ENCODE assay signal across 17 mouse cellular contexts in the genomic region with DNA sequence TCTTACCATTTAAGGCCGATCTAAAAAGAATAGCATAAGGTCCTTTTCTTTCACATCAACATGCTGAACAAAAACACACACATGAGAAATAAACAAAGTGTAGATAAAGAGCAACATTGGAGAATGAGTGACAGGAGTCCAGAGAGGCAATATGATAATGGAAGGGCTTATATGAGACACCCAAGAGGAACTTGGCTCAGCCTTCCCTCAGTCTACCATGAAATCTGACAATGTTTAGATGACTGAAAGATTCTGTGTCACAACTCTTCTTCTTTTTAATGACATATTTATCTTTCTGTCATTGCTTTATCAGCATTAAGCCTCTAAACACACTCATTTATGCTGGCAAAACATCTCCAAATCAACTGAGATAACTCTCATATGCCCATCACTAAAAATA.
A peak's percentile ranks its signal among the peaks of the same experiment; 100 is the strongest.
DNase-seq lines count a peak whose midpoint lies in the region; ATAC-seq lines count a peak whose summit lies in the region.
"Had no signal": no experiment of that assay in that cellular context is flagged by ENCODE, and none has a peak within 500 bp of the region (broad histone marks: within the 10 kb centered on the region; RNA-seq: fewer than 3 reads in every experiment).

No protein-coding gene starts in this region.

- peak; percentile 62 for DNase-seq in forebrain, embryonic 14.5 days (ENCODE audit: low spot score)
- DNase-seq in forebrain, embryonic 10.5 days (ENCODE audit: extremely low spot score, low spot score), result no peak
- DNase-seq in forebrain, embryonic 11.5 days (ENCODE audit: low spot score), result no peak
- peak; percentile 77 for DNase-seq in midbrain, embryonic 11.5 days (ENCODE audit: low spot score, missing footprints)
- no peak for DNase-seq in midbrain, embryonic 10.5 days (ENCODE audit: low spot score)
- no peak for DNase-seq in heart, postnatal 10 days
- DNase-seq: adrenal gland, adult 2 months; adrenal gland, postnatal 10 days; adrenal gland, postnatal 25 days; cerebellum, adult 11-12 months; cerebellum, adult 2 months; cerebellum, adult 9-10 months; cerebellum, postnatal 10 days; cerebellum, postnatal 25 days had no signal

- peak; percentile 50; the same call in 1 of the 2 replicates for ATAC-seq in forebrain, embryonic 14.5 days
- ATAC-seq in forebrain, embryonic 16.5 days, result peak; percentile 61; the same call in 1 of the 2 replicates
- ATAC-seq in forebrain, embryonic 11.5 days (replicated peaks; ENCODE audit: low FRiP score), result no peak
- ATAC-seq in midbrain, embryonic 11.5 days (ENCODE audit: low FRiP score), result no peak

- H3K4me2 ChIP-seq in forebrain, embryonic 14.5 days (ENCODE audit: low read length), result no peak overlapping the region
- H3K4me2 ChIP-seq in forebrain, embryonic 16.5 days (ENCODE audit: low read length), result no peak overlapping the region
- no peak overlapping the region for H3K4me2 ChIP-seq in forebrain, embryonic 11.5 days (ENCODE audit: low read depth, low read length, severe bottlenecking)
- H3K4me2 ChIP-seq in midbrain, embryonic 11.5 days, result no peak overlapping the region
- H3K4me2 ChIP-seq: embryonic facial prominence, embryonic 12.5 days had no signal

- H3K9ac ChIP-seq in forebrain, embryonic 14.5 days (ENCODE audit: low read length), result no peak overlapping the region
- H3K9ac ChIP-seq in forebrain, embryonic 16.5 days (replicated peaks; ENCODE audit: low read depth, low read length), result no peak overlapping the region
- H3K9ac ChIP-seq in forebrain, embryonic 11.5 days (ENCODE audit: low read length), result no peak overlapping the region
- no peak overlapping the region for H3K9ac ChIP-seq in midbrain, embryonic 11.5 days (ENCODE audit: low read length)
- H3K9ac ChIP-seq: embryonic facial prominence, embryonic 12.5 days had no signal

- H3K27me3 ChIP-seq in forebrain, embryonic 14.5 days (replicated peaks; ENCODE audit: control insufficient read depth, insufficient read depth, low read length), result no peaks in the 10 kb centered on the region
- no peaks in the 10 kb centered on the region for H3K27me3 ChIP-seq in forebrain, embryonic 10.5 days (ENCODE audit: poor library complexity, severe bottlenecking)
- H3K27me3 ChIP-seq in forebrain, embryonic 16.5 days (replicated peaks; ENCODE audit: control insufficient read depth, insufficient read depth, low read length), result no peaks in the 10 kb centered on the region
- H3K27me3 ChIP-seq in forebrain, embryonic 11.5 days (ENCODE audit: control insufficient read depth, insufficient read depth, low read length), result no peaks in the 10 kb centered on the region
- no peaks in the 10 kb centered on the region for H3K27me3 ChIP-seq in midbrain, embryonic 11.5 days (ENCODE audit: control insufficient read depth, insufficient read depth, low read length)
- H3K27me3 ChIP-seq in midbrain, embryonic 10.5 days (ENCODE audit: low read depth, poor library complexity, severe bottlenecking), result no peaks in the 10 kb centered on the region
- H3K27me3 ChIP-seq: embryonic facial prominence, embryonic 12.5 days had no signal

- H3K27ac ChIP-seq in forebrain, embryonic 14.5 days (ENCODE audit: low read depth, low read length), result no peak overlapping the region
- no peak overlapping the region for H3K27ac ChIP-seq in forebrain, embryonic 10.5 days
- H3K27ac ChIP-seq in forebrain, embryonic 16.5 days (ENCODE audit: low read length), result no peak overlapping the region
- H3K27ac ChIP-seq in forebrain, embryonic 11.5 days (ENCODE audit: low read depth, low read length), result no peak overlapping the region
- H3K27ac ChIP-seq in midbrain, embryonic 11.5 days (ENCODE audit: low read depth, low read length), result no peak overlapping the region
- no peak overlapping the region for H3K27ac ChIP-seq in midbrain, embryonic 10.5 days (replicated peaks)
- H3K27ac ChIP-seq: embryonic facial prominence, embryonic 10.5 days; embryonic facial prominence, embryonic 12.5 days had no signal

- no peaks in the 10 kb centered on the region for H3K9me3 ChIP-seq in forebrain, embryonic 14.5 days (replicated peaks; ENCODE audit: control insufficient read depth, low read length)
- no peaks in the 10 kb centered on the region for H3K9me3 ChIP-seq in forebrain, embryonic 10.5 days
- no peaks in the 10 kb centered on the region for H3K9me3 ChIP-seq in forebrain, embryonic 16.5 days (ENCODE audit: control insufficient read depth, low read length)
- H3K9me3 ChIP-seq in forebrain, embryonic 11.5 days (ENCODE audit: control insufficient read depth, low read length), result no peaks in the 10 kb centered on the region
- no peaks in the 10 kb centered on the region for H3K9me3 ChIP-seq in midbrain, embryonic 11.5 days (ENCODE audit: control insufficient read depth, low read length)
- H3K9me3 ChIP-seq in midbrain, embryonic 10.5 days (replicated peaks), result no peaks in the 10 kb centered on the region
- H3K9me3 ChIP-seq: embryonic facial prominence, embryonic 10.5 days; embryonic facial prominence, embryonic 12.5 days had no signal

- H3K4me1 ChIP-seq in forebrain, embryonic 14.5 days (ENCODE audit: control insufficient read depth, insufficient read depth, low read length), result no peaks in the 10 kb centered on the region
- H3K4me1 ChIP-seq in forebrain, embryonic 10.5 days, result no peaks in the 10 kb centered on the region
- no peaks in the 10 kb centered on the region for H3K4me1 ChIP-seq in forebrain, embryonic 16.5 days (replicated peaks; ENCODE audit: control insufficient read depth, insufficient read depth, low read length)
- H3K4me1 ChIP-seq in forebrain, embryonic 11.5 days (replicated peaks; ENCODE audit: control insufficient read depth, insufficient read depth, low read length), result no peaks in the 10 kb centered on the region
- H3K4me1 ChIP-seq in midbrain, embryonic 11.5 days (ENCODE audit: control insufficient read depth, insufficient read depth, low read length), result no peaks in the 10 kb centered on the region
- no peaks in the 10 kb centered on the region for H3K4me1 ChIP-seq in midbrain, embryonic 10.5 days
- H3K4me1 ChIP-seq: embryonic facial prominence, embryonic 10.5 days; embryonic facial prominence, embryonic 12.5 days had no signal

- intact Hi-C loops in heart, postnatal 10 days (cut with DNase I), result no loop called here

- no peaks in the 10 kb centered on the region for H3K36me3 ChIP-seq in forebrain, embryonic 14.5 days (ENCODE audit: control insufficient read depth, insufficient read depth, low read length)
- no peaks in the 10 kb centered on the region for H3K36me3 ChIP-seq in forebrain, embryonic 10.5 days (replicated peaks)
- no peaks in the 10 kb centered on the region for H3K36me3 ChIP-seq in forebrain, embryonic 16.5 days (ENCODE audit: control insufficient read depth, insufficient read depth)
- no peaks in the 10 kb centered on the region for H3K36me3 ChIP-seq in forebrain, embryonic 11.5 days (ENCODE audit: control insufficient read depth, insufficient read depth, low read length)
- no peaks in the 10 kb centered on the region for H3K36me3 ChIP-seq in midbrain, embryonic 11.5 days (ENCODE audit: control insufficient read depth, insufficient read depth, low read length)
- H3K36me3 ChIP-seq in midbrain, embryonic 10.5 days, result no peaks in the 10 kb centered on the region
- H3K36me3 ChIP-seq: embryonic facial prominence, embryonic 10.5 days; embryonic facial prominence, embryonic 12.5 days had no signal

- WGBS in forebrain, embryonic 14.5 days, result 73% methylated on average over 1 of the region's 1 CpGs
- 93% methylated on average over 1 of the region's 1 CpGs for WGBS in forebrain, embryonic 10.5 days
- 67% methylated on average over 1 of the region's 1 CpGs for WGBS in forebrain, embryonic 16.5 days
- WGBS in forebrain, embryonic 11.5 days, result 86% methylated on average over 1 of the region's 1 CpGs
- WGBS in midbrain, embryonic 11.5 days, result 92% methylated on average over 1 of the region's 1 CpGs
- 90% methylated on average over 1 of the region's 1 CpGs for WGBS in midbrain, embryonic 10.5 days

- H3K4me3 ChIP-seq in forebrain, embryonic 14.5 days (ENCODE audit: low read depth, low read length), result no peak overlapping the region
- no peak overlapping the region for H3K4me3 ChIP-seq in forebrain, embryonic 10.5 days
- H3K4me3 ChIP-seq in forebrain, embryonic 16.5 days (replicated peaks; ENCODE audit: low read length), result no peak overlapping the region
- no peak overlapping the region for H3K4me3 ChIP-seq in forebrain, embryonic 11.5 days (ENCODE audit: low read depth, low read length)
- no peak overlapping the region for H3K4me3 ChIP-seq in midbrain, embryonic 11.5 days (ENCODE audit: low read depth, low read length)
- H3K4me3 ChIP-seq in midbrain, embryonic 10.5 days, result no peak overlapping the region
- H3K4me3 ChIP-seq: embryonic facial prominence, embryonic 10.5 days; embryonic facial prominence, embryonic 12.5 days had no signal

Comparison
In these comparisons a context has a peak if more than half of its experiments do, and no peak if none do; other contexts are left out.
1. ATAC-seq: peak in forebrain, embryonic 14.5 days (single experiment) and forebrain, embryonic 16.5 days (single experiment); none in forebrain, embryonic 11.5 days (single experiment) and midbrain, embryonic 11.5 days (single experiment).
2. DNase-seq: peak in forebrain, embryonic 14.5 days (single experiment) and midbrain, embryonic 11.5 days (single experiment); none in forebrain, embryonic 10.5 days (single experiment), forebrain, embryonic 11.5 days (single experiment), midbrain, embryonic 10.5 days (single experiment) and heart, postnatal 10 days (0 of 2).